Mouse (Mus musculus): Measurements from ENCODE around the gene Gemin5. TPM values are rescaled to one million over a fixed set of nuclear protein-coding genes. Genes with fewer than 3 reads are reported as not detected.

Gene Gemin5
- polyA plus RNA-seq, 1 experiment from 2014 or later = 15.5 TPM

DNA sequence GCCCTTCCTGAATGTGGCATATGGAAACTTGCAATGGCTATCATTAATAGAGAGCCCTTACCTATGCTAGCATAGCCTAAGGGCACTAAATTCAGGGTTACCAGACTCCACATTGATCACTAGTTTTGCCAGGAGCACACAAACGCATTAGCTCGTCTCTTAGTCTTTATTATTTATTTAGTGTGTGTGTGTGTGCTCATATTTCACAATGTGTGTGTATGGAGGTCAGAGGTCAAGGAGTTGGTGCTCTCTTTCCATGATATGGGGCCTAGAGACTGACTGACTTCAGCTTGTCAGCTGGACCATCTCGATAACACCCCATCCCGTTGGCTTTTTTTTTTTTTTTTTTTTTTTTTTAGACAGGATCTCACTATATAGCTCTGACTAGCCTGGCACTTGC, 1.3 kb upstream of the Gemin5 start:
- peaks cover 62% of the 10 kb centered on the region for H3K4me1 ChIP-seq (replicated peaks)
- no peak overlapping the region for H3K4me3 ChIP-seq (replicated peaks)
- H3K9me3 ChIP-seq (replicated peaks) = no peaks in the 10 kb centered on the region
- DNase-seq (no peak), ATAC-seq (ENCODE audit: low read depth) (no peak)
- no peaks in the 10 kb centered on the region for H3K27me3 ChIP-seq
- WGBS (ENCODE audit: insufficient replicate concordance) = 65% methylated on average over 4 of the region's 4 CpGs
- peaks cover 43% of the 10 kb centered on the region for H3K36me3 ChIP-seq
- H3K27ac ChIP-seq = peak overlapping the region; percentile 56; the same call in 1 of the 2 replicates
- no peak overlapping the region for H3K9ac ChIP-seq
- H3K4me2 ChIP-seq = no peak overlapping the region

DNA sequence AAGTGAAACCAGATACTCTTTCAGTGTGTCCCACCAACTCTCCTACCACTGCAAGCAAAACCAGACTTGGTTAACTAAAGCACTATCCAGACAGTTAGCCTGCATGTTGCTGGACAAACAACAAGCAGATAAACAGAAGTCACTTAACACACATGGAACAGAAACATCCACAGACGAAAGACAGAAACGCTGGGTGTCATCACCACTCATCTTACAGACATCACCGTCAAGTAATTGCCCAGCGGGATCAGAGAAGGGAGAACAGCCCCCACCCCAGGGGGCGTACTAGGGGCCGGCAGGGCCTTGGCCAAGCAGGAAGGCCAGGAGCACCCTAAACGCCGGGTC, 545 bp downstream of the Gemin5 start:
- no peaks in the 10 kb centered on the region for H3K9me3 ChIP-seq (replicated peaks)
- WGBS (ENCODE audit: insufficient replicate concordance) = under 1% methylated on average over 8 of the region's 8 CpGs
- H3K4me3 ChIP-seq (replicated peaks) = peak overlapping the region; percentile 96
- peak overlapping the region; percentile 91 for H3K9ac ChIP-seq
- no peak for DNase-seq
- H3K36me3 ChIP-seq = peaks cover 43% of the 10 kb centered on the region
- H3K27ac ChIP-seq = peak overlapping the region; percentile 75
- no peaks in the 10 kb centered on the region for H3K27me3 ChIP-seq
- peak overlapping the region; percentile 85 for H3K4me2 ChIP-seq
- no peak for ATAC-seq (ENCODE audit: low read depth)
- H3K4me1 ChIP-seq (replicated peaks) = peaks cover 45% of the 10 kb centered on the region

DNA sequence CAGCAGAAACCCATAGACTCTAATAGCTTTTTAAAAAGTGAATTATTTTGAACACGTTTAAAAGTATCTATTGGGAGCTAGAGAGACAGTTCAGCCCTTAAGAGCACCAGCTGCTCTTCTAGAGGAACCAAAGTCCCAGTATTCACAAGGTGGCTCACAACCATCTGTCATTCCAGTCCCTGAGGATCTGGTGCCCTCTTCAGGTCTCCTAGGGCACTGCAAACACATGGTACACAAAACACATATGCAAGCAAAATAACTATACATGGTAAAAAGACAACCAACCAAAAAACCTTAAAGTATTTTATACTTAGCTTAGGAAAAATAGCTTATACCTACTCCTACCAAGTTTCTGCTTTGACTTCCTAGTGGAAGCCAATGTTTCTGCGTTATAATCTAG, 3.3 kb downstream of the Gemin5 start:
- Histone ChIP-seq H3K9ac (no peak overlapping the region), H3K9me3 (replicated peaks) (no peaks in the 10 kb centered on the region), H3K4me3 (replicated peaks) (no peak overlapping the region), H3K4me1 (replicated peaks) (peaks cover 32% of the 10 kb centered on the region), H3K27ac (no peak overlapping the region), H3K36me3 (peaks cover 63% of the 10 kb centered on the region), H3K4me2 (no peak overlapping the region), H3K27me3 (no peaks in the 10 kb centered on the region)
- 87% methylated on average over 2 of the region's 2 CpGs for WGBS (ENCODE audit: insufficient replicate concordance)
- no peak for DNase-seq
- ATAC-seq (ENCODE audit: low read depth) = no peak

DNA sequence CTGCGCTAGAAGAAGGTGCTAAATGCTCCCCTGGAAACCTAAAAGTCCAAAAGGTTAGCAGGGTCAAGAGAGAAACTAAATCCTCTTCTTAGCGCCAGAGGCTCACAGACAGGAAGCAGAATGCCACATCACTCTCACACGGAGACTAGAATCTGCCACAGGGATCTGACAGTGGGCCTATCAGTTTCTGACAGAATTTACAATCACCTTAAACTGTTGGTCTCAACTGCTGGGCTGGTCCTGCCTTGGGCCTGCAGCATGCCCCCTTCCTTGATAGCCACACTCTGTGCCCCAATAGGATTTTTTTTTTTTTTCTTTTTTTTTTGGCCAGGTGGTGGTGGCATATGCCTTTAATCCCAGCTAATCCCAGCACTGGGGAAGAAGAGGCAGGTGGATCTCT, 11.5 kb downstream of the Gemin5 start:
- H3K4me3 ChIP-seq (replicated peaks) = no peak overlapping the region
- ATAC-seq (ENCODE audit: low read depth) = peak; percentile 47; the same call in 1 of the 2 replicates
- H3K4me2 ChIP-seq = no peak overlapping the region
- WGBS (ENCODE audit: insufficient replicate concordance) = 46% methylated on average over 3 of the region's 3 CpGs
- no peaks in the 10 kb centered on the region for H3K9me3 ChIP-seq (replicated peaks)
- H3K4me1 ChIP-seq (replicated peaks) = peaks cover 13% of the 10 kb centered on the region
- H3K36me3 ChIP-seq = peaks cover 91% of the 10 kb centered on the region
- H3K9ac ChIP-seq = no peak overlapping the region
- DNase-seq = no peak
- no peak overlapping the region for H3K27ac ChIP-seq
- H3K27me3 ChIP-seq = no peaks in the 10 kb centered on the region

DNA sequence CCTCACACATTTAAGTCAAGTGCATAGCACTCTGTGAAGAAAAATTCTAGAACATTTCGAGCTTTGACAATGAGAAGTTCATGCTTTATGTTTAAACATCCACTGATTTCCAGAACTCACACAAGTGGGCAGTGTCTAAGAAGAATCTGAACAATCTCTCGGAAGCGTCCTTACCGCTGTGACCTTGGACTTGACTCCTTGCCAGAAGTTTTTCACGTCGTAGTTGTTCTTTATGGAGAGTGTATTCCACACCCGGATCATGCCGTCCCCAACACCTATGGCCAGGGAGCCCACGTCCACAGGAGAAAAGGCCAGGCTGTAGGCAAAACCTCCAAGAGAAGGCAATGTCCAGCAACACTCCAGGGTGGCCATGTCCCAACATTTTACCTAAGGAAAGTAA, 12.9 kb downstream of the Gemin5 start:
- H3K27ac ChIP-seq = no peak overlapping the region
- no peak overlapping the region for H3K4me2 ChIP-seq
- no peak overlapping the region for H3K9ac ChIP-seq
- no peaks in the 10 kb centered on the region for H3K27me3 ChIP-seq
- ATAC-seq (ENCODE audit: low read depth) (no peak), DNase-seq (no peak)
- WGBS (ENCODE audit: insufficient replicate concordance) = 82% methylated on average over 9 of the region's 9 CpGs
- H3K4me1 ChIP-seq (replicated peaks) = peaks cover 13% of the 10 kb centered on the region
- H3K4me3 ChIP-seq (replicated peaks) = no peak overlapping the region
- no peaks in the 10 kb centered on the region for H3K9me3 ChIP-seq (replicated peaks)
- H3K36me3 ChIP-seq = peaks cover 92% of the 10 kb centered on the region

DNA sequence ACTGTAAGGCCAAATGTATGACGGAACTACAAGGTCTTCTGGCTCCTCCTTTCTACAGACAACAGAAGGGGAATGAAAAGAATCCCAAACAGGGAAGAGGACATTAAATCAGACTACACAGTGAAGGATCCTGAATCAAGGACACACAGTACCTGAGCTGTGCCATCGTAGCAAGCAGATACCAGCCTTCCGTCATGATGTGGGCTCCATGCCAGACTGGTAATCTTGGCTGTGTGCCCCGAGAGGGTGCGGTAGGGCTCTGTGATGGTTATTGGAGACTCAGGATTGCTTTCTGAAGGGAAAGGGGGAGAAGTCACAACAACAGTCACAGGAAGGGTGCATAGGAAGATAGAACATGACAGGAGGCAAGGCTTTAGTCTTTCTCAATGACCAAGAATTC, 22.1 kb downstream of the Gemin5 start:
- Histone ChIP-seq H3K4me1 (replicated peaks) (no peaks in the 10 kb centered on the region), H3K9me3 (replicated peaks) (no peaks in the 10 kb centered on the region), H3K27me3 (no peaks in the 10 kb centered on the region), H3K36me3 (peaks cover 92% of the 10 kb centered on the region), H3K27ac (no peak overlapping the region), H3K9ac (no peak overlapping the region), H3K4me2 (no peak overlapping the region), H3K4me3 (replicated peaks) (no peak overlapping the region)
- DNase-seq (no peak), ATAC-seq (ENCODE audit: low read depth) (no peak)
- WGBS (ENCODE audit: insufficient replicate concordance) = 89% methylated on average over 5 of the region's 5 CpGs

DNA sequence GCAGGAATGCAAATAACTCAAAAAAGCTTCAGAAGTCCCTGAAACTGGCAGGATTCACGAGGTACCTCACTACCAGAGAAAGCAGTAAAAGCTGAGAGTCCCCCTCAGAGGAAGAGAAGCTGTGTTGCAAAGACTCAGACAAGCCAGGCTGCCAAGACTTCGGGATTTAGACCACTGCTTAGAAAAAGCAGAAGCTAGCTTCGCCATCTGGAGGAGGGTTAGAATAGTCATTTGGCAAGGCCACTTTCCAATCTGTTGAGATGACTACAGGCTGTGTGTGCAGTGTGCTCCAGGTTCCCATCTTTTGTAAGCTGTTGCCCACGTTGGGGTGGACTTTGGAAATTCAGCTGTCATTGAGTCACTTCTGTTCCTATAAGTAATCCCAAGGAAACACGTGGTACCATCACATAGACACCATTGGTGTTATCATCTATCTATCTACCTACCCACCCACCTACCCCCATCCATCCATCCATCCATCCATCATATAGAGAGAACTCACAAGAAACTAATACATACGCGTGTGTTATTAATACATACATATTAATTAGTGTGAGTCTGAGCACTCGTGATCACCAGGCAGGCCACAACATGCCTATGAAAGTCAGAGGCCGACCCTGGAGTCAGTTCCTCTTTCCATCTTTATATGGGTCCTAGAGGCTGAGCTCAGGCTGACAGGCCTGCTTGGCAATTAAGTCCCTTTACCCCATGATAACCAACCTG, 24.5 kb downstream of the Gemin5 start:
- Histone ChIP-seq H3K4me2 (no peak overlapping the region), H3K4me3 (replicated peaks) (no peak overlapping the region), H3K27ac (no peak overlapping the region), H3K36me3 (peaks cover 94% of the 10 kb centered on the region), H3K9me3 (replicated peaks) (no peaks in the 10 kb centered on the region), H3K4me1 (replicated peaks) (no peaks in the 10 kb centered on the region), H3K27me3 (no peaks in the 10 kb centered on the region), H3K9ac (no peak overlapping the region)
- WGBS (ENCODE audit: insufficient replicate concordance) = 73% methylated on average over 9 of the region's 9 CpGs
- ATAC-seq (ENCODE audit: low read depth) (no peak), DNase-seq (no peak)

DNA sequence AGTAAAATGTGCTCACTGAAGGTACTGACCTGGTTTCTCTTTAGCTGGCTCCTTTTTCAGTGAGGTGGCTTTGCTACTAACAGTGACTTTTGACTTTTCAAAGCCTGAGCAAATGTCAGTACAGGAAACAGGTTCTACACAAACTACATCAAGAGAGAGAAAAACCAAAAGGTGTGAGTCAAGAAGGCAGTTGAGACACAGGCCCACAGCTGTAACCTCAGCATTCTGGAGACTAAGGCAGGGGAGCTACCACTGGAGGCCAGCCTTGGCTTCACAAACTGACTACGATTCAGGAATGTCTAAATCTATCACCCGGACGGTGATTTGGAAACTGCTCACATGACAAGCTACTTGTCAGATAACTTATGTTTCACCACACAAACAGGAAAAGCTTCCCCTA, 28.9 kb downstream of the Gemin5 start:
- Histone ChIP-seq H3K36me3 (peaks cover 93% of the 10 kb centered on the region), H3K9ac (no peak overlapping the region), H3K27ac (no peak overlapping the region), H3K9me3 (replicated peaks) (no peaks in the 10 kb centered on the region), H3K4me3 (replicated peaks) (no peak overlapping the region), H3K4me1 (replicated peaks) (no peaks in the 10 kb centered on the region), H3K4me2 (no peak overlapping the region), H3K27me3 (no peaks in the 10 kb centered on the region)
- ATAC-seq (ENCODE audit: low read depth) (no peak), DNase-seq (no peak)
- WGBS (ENCODE audit: insufficient replicate concordance) = 81% methylated on average over 3 of the region's 3 CpGs

DNA sequence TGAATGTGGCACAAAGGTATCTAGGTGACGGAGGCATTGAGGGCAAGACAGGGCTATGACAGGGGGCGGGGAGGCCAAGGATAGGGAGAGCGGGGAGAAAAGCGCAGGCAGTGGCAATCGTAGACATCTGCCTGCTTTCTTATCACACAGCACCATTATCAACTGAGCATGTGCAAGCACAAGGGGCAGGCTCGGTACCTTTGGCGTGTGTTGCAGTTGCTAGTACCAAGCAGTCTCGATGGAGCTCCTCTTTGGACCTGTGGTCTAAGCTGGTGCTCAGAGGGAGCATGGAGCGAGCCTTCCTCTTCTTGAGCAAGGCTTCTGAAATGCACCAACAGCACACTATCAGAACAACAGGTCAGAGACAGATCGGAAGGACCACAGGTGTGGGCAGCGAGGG, 29.5 kb downstream of the Gemin5 start:
- H3K36me3 ChIP-seq = peaks cover 93% of the 10 kb centered on the region

DNA sequence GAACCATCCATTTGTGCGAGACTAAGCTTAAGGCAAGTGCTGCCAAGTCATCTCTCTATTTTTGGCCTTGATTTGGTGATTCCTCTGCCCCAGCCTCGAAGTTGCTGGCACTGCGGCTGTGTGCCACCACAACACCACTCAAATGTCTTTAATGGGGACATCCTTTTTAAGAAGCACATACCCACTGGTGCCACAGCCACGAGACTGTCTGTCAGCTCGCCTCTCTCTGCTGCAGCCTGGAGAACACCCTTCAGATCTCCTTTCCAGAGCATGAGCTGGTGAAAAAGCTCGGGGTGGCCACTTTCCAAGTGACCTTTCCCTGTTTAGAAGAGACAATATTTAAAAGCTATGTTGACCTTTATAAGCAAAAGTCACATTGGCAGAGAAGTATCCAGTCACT, 31.7 kb downstream of the Gemin5 start:
- Histone ChIP-seq H3K36me3 (peaks cover 95% of the 10 kb centered on the region), H3K27ac (no peak overlapping the region), H3K4me3 (replicated peaks) (no peak overlapping the region), H3K9ac (no peak overlapping the region), H3K4me2 (no peak overlapping the region), H3K4me1 (replicated peaks) (no peaks in the 10 kb centered on the region), H3K27me3 (no peaks in the 10 kb centered on the region), H3K9me3 (replicated peaks) (no peaks in the 10 kb centered on the region)
- WGBS (ENCODE audit: insufficient replicate concordance) = 80% methylated on average over 6 of the region's 6 CpGs
- DNase-seq = no peak
- no peak for ATAC-seq (ENCODE audit: low read depth)

More for the DNA sequence above, 29.5 kb downstream of the Gemin5 start:
- WGBS (ENCODE audit: insufficient replicate concordance) = 65% methylated on average over 11 of the region's 11 CpGs
- H3K4me3 ChIP-seq (replicated peaks) = no peak overlapping the region
- no peaks in the 10 kb centered on the region for H3K4me1 ChIP-seq (replicated peaks)
- no peak overlapping the region for H3K4me2 ChIP-seq
- H3K27ac ChIP-seq = no peak overlapping the region; the same call in 1 of the 2 replicates
- H3K9ac ChIP-seq = no peak overlapping the region
- DNase-seq (no peak), ATAC-seq (ENCODE audit: low read depth) (no peak)
- H3K27me3 ChIP-seq = no peaks in the 10 kb centered on the region
- no peaks in the 10 kb centered on the region for H3K9me3 ChIP-seq (replicated peaks)

DNA sequence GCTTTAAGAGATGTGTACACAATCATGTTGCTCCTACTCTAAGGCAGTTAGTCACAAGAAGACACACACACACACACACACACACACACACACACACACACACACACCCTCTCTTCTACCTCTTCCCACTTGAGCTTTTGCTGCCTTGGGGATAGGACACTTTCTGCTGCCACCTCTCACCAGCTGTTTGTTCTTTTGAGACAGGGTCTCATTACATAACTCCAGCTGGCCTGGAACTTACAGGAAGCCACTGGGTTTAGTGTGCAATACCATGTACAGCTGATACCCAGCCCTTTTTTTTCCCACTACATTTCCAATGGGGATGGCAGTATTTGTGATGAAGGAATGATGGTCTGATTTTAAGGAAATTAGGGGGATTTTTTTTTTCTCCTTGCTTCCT, 33.0 kb downstream of the Gemin5 start:
- ATAC-seq (ENCODE audit: low read depth) = no peak
- H3K9me3 ChIP-seq (replicated peaks) = no peaks in the 10 kb centered on the region
- no peak overlapping the region for H3K27ac ChIP-seq
- DNase-seq = no peak
- no peak overlapping the region for H3K4me2 ChIP-seq
- no peaks in the 10 kb centered on the region for H3K27me3 ChIP-seq
- no peak overlapping the region for H3K9ac ChIP-seq
- no peak overlapping the region for H3K4me3 ChIP-seq (replicated peaks)
- no peaks in the 10 kb centered on the region for H3K4me1 ChIP-seq (replicated peaks)
- peaks cover 95% of the 10 kb centered on the region for H3K36me3 ChIP-seq

DNA sequence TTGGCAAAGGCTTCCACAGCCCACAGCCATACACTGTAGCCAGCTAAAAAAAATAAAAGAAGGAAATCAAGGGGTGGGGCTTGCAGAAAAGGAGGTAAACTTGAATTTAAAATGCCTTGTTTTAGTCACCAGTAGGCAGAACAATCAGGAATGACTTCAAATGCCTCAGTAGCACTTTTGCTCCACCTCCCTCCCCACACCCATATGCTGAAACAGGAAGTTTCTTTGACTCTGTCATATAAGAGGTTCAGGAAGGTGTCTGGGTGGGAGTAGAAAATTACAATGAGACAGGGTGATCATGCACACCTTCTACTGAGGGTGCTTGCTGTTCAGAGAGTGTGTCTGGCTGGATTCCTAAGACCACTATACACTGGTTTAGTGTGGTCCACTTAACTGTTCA, 33.5 kb downstream of the Gemin5 start:
- Histone ChIP-seq H3K27ac (no peak overlapping the region), H3K4me1 (replicated peaks) (no peaks in the 10 kb centered on the region), H3K9ac (no peak overlapping the region), H3K36me3 (peaks cover 96% of the 10 kb centered on the region), H3K4me2 (no peak overlapping the region), H3K9me3 (replicated peaks) (no peaks in the 10 kb centered on the region), H3K27me3 (no peaks in the 10 kb centered on the region), H3K4me3 (replicated peaks) (no peak overlapping the region)
- DNase-seq = no peak
- ATAC-seq (ENCODE audit: low read depth) = no peak

Measured in liver, embryonic 13.5 days (tissue).